Mouse (Mus musculus): ENCODE measurements around the gene Cntnap5c. TPM values are rescaled to one million over a fixed set of nuclear protein-coding genes. Genes with fewer than 3 reads are reported as not detected.

Cntnap5c gene
- polyA plus RNA-seq, 1 experiment: 2.2 TPM

- H3K27me3 ChIP-seq (ENCODE audit: control insufficient read depth, insufficient read depth, low read length): no peaks in the 10 kb centered on the region
- TF ChIP-seq CTCF (IDR thresholded peaks at IDR 0.05; ENCODE audit: borderline replicate concordance, insufficient read depth, low read depth, low read length) (no peak), POLR2A (IDR thresholded peaks at IDR 0.05; ENCODE audit: borderline replicate concordance, insufficient read depth, low read length) (no peak)
- H3K27ac ChIP-seq (ENCODE audit: insufficient read depth, low read length): no peak overlapping the region
- no peaks in the 10 kb centered on the region for H3K4me1 ChIP-seq (ENCODE audit: control insufficient read depth, insufficient read depth, low read length)
- no peak overlapping the region for H3K4me3 ChIP-seq (replicated peaks; ENCODE audit: insufficient read depth, low read depth, low read length)
- no peak for DNase-seq
Measured at GRCm38 (mm10) chr17:58437443-58437842, 668.1 kb downstream of the Cntnap5c start.

Other genes with a start within 250 kb of the Cntnap5c start
- not detected in 2 replicates for gene Vmn2r120, start 224.1 kb upstream of the Cntnap5c start, polyA plus RNA-seq (2012; rRNA removed)
- gene Gm21834, start 27.4 kb upstream of the Cntnap5c start, polyA plus RNA-seq (2012; rRNA removed): not detected in 2 replicates

Measured in cerebellum, adult 2 months (tissue).